Mouse (Mus musculus): ENCODE data around the gene Tpbpb. TPM values are rescaled to one million over a fixed set of nuclear protein-coding genes. Genes with fewer than 3 reads are reported as not detected.

Tpbpb gene
- not detected for total RNA-seq (2023)

DNA sequence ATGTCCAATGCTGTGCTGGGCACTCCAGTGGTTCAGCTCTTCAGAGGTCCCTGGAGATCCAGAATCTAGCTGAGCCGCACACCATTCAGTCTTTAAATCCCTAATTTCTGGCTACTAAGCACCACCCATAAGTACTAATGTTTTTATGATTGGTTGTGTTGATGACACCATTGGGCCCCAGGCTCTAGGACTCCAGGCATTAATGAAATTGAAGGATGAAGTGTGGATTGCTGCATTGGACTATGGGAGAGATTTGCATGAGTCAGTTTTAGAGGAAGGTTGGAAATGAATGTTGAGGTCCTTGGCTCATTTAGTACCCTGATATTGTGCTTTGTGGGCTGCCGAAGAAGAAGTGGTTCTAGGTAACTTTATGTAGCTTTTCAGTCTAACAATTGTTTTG, at the start of gene Tpbpb:
Tpbpb (minus strand) TSS at position 101 of the 400 bp plus-strand sequence.

DNA sequence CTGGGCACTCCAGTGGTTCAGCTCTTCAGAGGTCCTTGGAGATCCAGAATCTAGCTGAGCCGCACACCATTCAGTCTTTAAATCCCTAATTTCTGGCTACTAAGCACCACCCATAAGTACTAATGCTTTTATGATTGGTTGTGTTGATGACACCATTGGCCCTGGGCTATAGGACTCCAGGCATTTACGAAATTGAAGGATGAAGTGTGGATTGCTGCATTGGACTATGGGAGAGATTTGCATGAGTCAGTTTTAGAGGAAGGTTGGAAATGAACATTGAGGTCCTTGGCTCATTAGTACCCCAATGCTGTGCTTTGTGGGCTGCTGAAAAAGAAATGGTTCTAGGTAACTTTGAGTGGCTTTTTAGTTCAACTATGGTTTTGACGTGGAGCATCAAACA, 37.2 kb upstream of the Tpbpb start, which contains the start of gene Tpbpa:
Tpbpa (minus strand) TSS at position 101 of the 400 bp plus-strand sequence.

DNA sequence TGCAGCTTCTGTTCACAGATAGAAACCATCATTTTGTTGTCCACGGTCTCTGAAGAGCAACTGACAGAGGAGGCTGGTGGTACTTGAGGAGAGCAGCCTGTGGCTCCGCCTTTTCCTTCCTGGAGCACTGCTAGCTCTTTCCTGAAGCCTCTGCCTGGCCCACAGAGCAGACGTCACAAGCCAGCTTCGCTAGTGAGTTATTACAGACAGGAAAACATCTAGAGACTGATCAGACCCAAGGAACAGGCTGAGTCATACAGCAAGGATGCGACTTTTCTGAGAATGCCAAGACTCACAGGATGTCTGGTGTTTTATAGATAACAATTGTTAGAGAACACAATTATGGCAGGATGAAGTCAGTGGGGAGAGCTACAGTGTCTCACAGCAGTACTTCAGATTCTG, 31.8 kb upstream of the Tpbpb start, which contains the start of the genes Gm49391 and Ctla2a:
Gm49391 (minus strand) TSS at position 72 of the 402 bp plus-strand sequence.
Ctla2a (minus strand) TSS at position 126 of the 402 bp plus-strand sequence.

DNA sequence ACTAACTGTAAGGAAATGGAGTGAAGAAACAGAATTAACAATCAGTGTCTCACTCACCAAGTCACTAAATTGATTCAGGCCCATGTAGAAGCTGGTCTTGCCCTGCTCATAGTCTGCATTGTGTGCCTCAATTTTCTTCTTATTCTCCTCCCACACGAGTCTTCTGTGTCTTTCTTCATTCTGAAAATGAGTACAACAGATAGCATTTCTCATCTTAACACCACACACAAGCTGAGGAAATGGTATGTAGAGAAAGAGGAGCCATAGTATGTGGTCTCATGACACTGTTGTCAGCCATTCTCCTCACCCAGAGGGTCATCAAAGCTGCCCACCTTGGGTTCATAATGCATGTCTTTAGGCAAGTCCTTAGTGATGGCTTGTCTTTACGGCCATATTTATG, 30.8 kb upstream of the Tpbpb start, which contains the start of gene Gm49393:
Gm49393 (minus strand) TSS at position 101 of the 400 bp plus-strand sequence.

DNA sequence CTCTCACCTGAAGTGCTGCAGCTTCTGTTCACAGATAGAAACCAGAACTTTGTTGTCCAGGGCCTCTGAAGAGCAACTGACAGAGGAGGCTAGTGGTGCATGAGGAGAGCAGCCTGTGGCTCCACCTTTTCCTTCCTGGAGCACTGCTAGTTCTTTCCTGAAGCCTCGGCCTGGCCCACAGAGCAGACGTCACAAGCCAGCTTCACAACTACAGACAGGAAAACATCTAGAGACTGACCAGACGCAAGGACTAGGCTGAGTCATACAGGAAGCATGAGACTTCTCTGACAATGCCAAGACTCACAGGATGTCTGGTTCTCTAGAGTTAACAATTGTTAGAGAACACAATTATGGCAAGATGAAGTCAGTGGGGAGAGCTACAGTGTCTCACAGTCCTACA, 7.4 kb downstream of the Tpbpb start, which contains the start of gene Ctla2b:
Ctla2b (minus strand) TSS at position 120 of the 400 bp plus-strand sequence.

DNA sequence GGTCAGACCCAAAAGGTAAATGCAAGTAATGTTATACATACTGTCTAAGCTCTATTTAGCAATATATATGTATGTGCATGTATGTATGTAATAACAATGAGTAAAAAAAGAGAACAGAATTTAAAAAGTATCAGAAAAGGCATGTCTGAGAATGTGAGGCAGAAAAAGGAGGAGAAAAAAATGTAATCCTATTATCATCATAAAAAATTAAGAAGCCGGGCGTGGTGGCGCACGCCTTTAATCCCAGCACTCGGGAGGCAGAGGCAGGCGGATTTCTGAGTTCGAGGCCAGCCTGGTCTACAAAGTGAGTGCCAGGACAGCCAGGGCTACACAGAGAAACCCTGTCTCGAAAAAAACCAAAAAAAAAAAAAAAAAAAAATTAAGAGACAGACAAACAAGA, 7.9 kb downstream of the Tpbpb start, which contains the start of gene Gm49392:
Gm49392 (minus strand) TSS at position 101 of the 400 bp plus-strand sequence.

DNA sequence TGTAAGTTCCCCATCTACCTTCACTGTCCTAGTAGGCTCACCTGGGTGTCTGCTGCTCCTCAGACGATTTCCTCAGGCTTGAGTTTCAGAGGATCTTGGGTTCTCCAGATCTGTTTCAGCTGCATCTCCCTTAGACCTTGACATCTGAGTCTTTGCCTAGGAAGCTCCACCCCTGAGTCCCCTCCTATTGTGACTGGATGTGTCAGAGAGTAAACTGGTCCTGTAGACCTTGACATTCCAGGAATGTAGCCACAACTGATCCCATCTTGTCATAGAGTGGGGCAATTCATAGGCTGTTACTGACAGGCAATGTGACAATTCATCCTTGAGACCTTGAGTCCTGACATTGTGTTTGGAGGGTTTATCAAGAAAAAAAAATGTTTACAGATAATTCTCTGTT, 40.4 kb downstream of the Tpbpb start, which contains the start of gene 4930486L24Rik:
4930486L24Rik (minus strand) TSS at position 195 of the 400 bp plus-strand sequence.

Other genes starting within 250 kb of the Tpbpb start
- not detected for gene BC051665, start 118.5 kb downstream of the Tpbpb start, total RNA-seq (2023)
- gene Ctsll3, start 102.0 kb downstream of the Tpbpb start, total RNA-seq (2023): not detected
- 7.5 TPM for gene 4930486L24Rik, start 40.4 kb downstream of the Tpbpb start, total RNA-seq (2023)
- gene Gm49392, start 8.0 kb downstream of the Tpbpb start, total RNA-seq (2023): 1.6 TPM
- gene Ctla2b, start 7.4 kb downstream of the Tpbpb start, total RNA-seq (2023): 10.8 TPM
- not detected for gene Gm49393, start 30.7 kb upstream of the Tpbpb start, total RNA-seq (2023)
- not detected for gene Gm49391, start 31.7 kb upstream of the Tpbpb start, total RNA-seq (2023)
- gene Ctla2a, start 31.7 kb upstream of the Tpbpb start, total RNA-seq (2023): 48.4 TPM
- not detected for gene Tpbpa, start 37.1 kb upstream of the Tpbpb start, total RNA-seq (2023)
- not detected for gene Ctsj, start 101.1 kb upstream of the Tpbpb start, total RNA-seq (2023)
- not detected for gene Ctsq, start 135.8 kb upstream of the Tpbpb start, total RNA-seq (2023)

All from CD4-positive naive resting alpha-beta T cell, adult 57 days (primary cell).